Mouse (Mus musculus) lung, embryonic 14.5 days (tissue): ENCODE results near the gene Cdk2ap2. TPM values are rescaled to one million over a fixed set of nuclear protein-coding genes. Genes with fewer than 3 reads are reported as not detected.
"Not testable (repeated sequence)": the region's sequence is repeated elsewhere in the genome, so short reads cannot be mapped to it uniquely, and the experiment has no call there.

Source experiments
- ATAC-seq: fragments of 200-750 bp; cut with Nextera tagmentation; 2 replicates; pipeline ENCODE4 v1.8.0; 2017; ENCODE audit warnings: mild to moderate bottlenecking, moderate TSS enrichment, moderate library complexity; ENCODE audit not compliant: insufficient read depth
- DNase-seq: peaks from one replicate; pipeline ENCODE4 v3.0.0-alpha.2; 2015
- H3K27ac ChIP-seq: fragments of 300-500 bp; sonication (generic); 2 replicates; pipeline ENCODE4 v1.5.1; 2014; ENCODE audit warnings: low read depth, mild to moderate bottlenecking, moderate library complexity
- H3K27me3 ChIP-seq: fragments of 300-500 bp; sonication (generic); 2 replicates; pipeline ENCODE4 v1.6.1; 2014; ENCODE audit warnings: low read length, control low read depth; ENCODE audit not compliant: insufficient read depth
- H3K36me3 ChIP-seq: fragments of 300-500 bp; sonication (generic); 2 replicates; pipeline ENCODE4 v1.6.1; 2014; ENCODE audit warnings: control low read depth; ENCODE audit not compliant: insufficient read depth
- H3K4me1 ChIP-seq: fragments of 300-500 bp; sonication (generic); 2 replicates; pipeline ENCODE4 v1.6.1; 2014; ENCODE audit warnings: antibody characterized with exemption, control low read depth; ENCODE audit not compliant: insufficient read depth
- H3K4me2 ChIP-seq: fragments of 300-500 bp; sonication (generic); 2 replicates; pipeline ENCODE4 v1.6.1; 2014; ENCODE audit warnings: mild to moderate bottlenecking
- H3K4me3 ChIP-seq: fragments of 300-500 bp; sonication (generic); 2 replicates; pipeline ENCODE4 v1.5.1; 2014; ENCODE audit warnings: low read depth, low read length
- H3K9ac ChIP-seq: fragments of 300-500 bp; sonication (generic); 2 replicates; pipeline ENCODE4 v1.6.1; 2014
- H3K9me3 ChIP-seq: fragments of 300-500 bp; sonication (generic); 2 replicates; pipeline ENCODE4 v1.6.1; 2016; ENCODE audit warnings: low read depth, low read length, control low read depth
- CTCF ChIP-seq: IDR thresholded peaks from 2 replicates; pipeline ENCODE4 v1.5.1; 2016; ENCODE audit warnings: antibody characterized with exemption, low read depth
- WGBS: fragments of 180-500 bp; shearing (Covaris S2); extraction: QIAGEN DNeasy Blood & Tissue Kit; methylation state at CpG from one replicate; pipeline ENCODE4 v1.1.7; 2014; 5-methylcytosine and 5-hydroxymethylcytosine counted together
- polyA plus RNA-seq: library from polyadenylated mRNA; unstranded; fragments of >200 nt; fragmentation: Nextera tagmentation; extraction: Ambion mirVana; gene quantifications from 2 replicates; pipeline ENCODE4 v1.2.1, GENCODE M21; 2014

Cdk2ap2 gene
- polyA plus RNA-seq, 1 experiment from 2014 or later = 76.6 TPM

DNA sequence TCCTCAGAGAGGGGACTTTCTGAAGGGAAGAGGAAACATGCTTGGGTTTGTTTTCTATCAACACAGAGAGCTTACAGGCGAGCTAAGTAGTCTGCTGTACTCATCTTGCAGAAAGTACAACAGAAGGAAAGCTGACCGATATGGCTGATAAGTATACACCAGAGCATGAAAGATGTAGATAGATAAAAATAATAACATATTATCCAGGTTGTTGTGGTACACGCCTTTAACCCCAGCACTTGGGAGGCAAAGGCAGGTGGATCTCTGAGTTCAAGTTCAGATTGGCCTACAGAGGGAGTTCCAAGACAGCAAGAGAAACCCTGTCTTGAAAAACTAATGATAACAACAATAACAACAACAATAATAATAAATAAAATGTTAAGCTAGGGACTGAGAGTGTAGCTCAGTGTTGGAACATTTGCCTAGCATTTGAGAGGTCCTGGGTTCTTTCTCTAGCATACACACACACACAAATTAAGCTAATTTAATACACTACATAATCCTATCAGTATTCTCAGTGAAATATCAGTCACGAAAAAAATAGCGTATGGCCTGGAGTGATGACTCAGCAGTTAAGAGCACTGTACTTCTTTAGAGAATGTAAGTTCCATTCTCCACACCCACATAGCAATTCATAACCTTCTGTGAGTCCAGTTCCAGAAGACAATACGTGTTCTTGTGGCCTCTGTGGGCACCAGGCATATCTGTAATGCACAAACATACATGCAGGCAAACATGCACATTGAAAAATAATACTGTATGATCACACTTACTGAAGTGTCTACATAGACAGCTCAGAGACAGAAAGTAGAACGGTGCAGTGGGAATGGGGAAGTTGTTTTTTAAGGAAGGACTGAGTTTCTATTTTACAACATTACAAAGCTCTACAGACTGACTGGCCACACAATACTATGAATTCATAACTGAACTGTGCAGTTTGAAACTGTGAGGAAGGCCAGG lies 25.7 kb downstream of the Cdk2ap2 start:
- Histone ChIP-seq H3K4me3 (no peak overlapping the region), H3K36me3 (peaks cover 8% of the 10 kb centered on the region), H3K4me1 (peaks cover 13% of the 10 kb centered on the region), H3K27ac (no peak overlapping the region), H3K27me3 (no peaks in the 10 kb centered on the region), H3K4me2 (no peak overlapping the region), H3K9me3 (no peaks in the 10 kb centered on the region), H3K9ac (no peak overlapping the region)
- ATAC-seq (no peak), DNase-seq (no peak)
- TF ChIP-seq CTCF = no peak
- 73% methylated on average over 7 of the region's 7 CpGs for WGBS

DNA sequence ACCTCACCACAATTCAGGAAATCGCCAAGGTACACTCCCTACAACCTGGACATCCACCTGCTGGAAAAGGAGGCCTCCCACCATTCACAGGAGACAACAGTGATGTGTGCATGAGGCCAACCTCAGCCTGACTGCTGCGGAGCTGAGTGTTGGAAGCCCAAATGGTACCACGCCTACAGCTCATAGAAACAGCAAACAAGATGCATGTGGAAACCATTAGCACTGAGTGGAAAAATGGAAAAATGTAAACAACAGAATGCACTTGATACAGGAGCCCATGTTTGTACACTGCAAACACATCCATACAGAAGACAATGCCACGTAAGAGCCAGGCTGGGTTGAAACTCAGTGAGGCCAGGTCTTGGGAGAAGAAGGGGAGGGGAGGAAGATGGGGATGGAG lies 27.4 kb downstream of the Cdk2ap2 start:
- Histone ChIP-seq H3K27ac (no peak overlapping the region), H3K36me3 (peaks cover 15% of the 10 kb centered on the region), H3K9ac (no peak overlapping the region), H3K4me1 (peaks cover 13% of the 10 kb centered on the region), H3K4me2 (peak overlapping the region; percentile 55; the same call in 1 of the 2 replicates), H3K27me3 (no peaks in the 10 kb centered on the region), H3K4me3 (no peak overlapping the region), H3K9me3 (no peaks in the 10 kb centered on the region)
- 68% methylated on average over 4 of the region's 4 CpGs for WGBS
- no peak for ATAC-seq
- DNase-seq = no peak
- no peak for TF ChIP-seq CTCF

DNA sequence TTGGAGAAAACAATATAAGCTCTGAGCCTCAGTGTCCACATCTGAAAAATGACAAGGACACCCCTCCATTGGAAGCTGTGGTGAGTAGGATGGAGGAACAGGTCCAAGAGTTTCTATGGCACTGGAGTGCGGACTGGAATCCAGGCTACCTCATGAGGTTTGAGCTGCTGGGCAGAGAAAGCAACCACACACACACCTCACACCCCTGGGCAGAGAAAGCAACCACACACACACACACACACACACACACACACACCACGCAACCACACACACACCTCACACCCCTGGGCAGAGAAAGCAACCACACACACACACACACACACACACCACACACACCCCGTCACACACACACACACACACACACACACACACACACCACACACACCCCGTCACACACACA lies 28.3 kb downstream of the Cdk2ap2 start:
- ATAC-seq (peak; percentile 26), DNase-seq (peak; percentile 26)
- H3K4me1 ChIP-seq = peaks cover 12% of the 10 kb centered on the region
- not testable (repeated sequence) for H3K27me3 ChIP-seq, H3K9me3 ChIP-seq
- H3K4me2 ChIP-seq = peak overlapping the region; percentile 55
- WGBS = 20% methylated on average over 4 of the region's 4 CpGs
- H3K36me3 ChIP-seq = peaks cover 17% of the 10 kb centered on the region
- H3K9ac ChIP-seq = peak overlapping the region; percentile 89
- peak overlapping the region; percentile 89 for H3K4me3 ChIP-seq
- H3K27ac ChIP-seq = peak overlapping the region; percentile 30; the same call in 1 of the 2 replicates

- Histone ChIP-seq H3K27ac (peak within 1 kb of the TSS; percentile 30), H3K36me3 (peaks cover 21% of the 10 kb centered on the region), H3K4me2 (peak within 1 kb of the TSS; percentile 90), H3K27me3 (no peaks in the 10 kb centered on the region), H3K4me1 (peaks cover 10% of the 10 kb centered on the region), H3K9ac (peak within 1 kb of the TSS; percentile 89), H3K4me3 (peak within 1 kb of the TSS; percentile 89), H3K9me3 (no peaks in the 10 kb centered on the region)
- under 1% methylated on average over 64 of the region's 64 CpGs for WGBS
- peak; percentile 73 for TF ChIP-seq CTCF
- peak; percentile 95 for ATAC-seq
- peak; percentile 99 for DNase-seq
Observed at GRCm38 (mm10) chr19:4125741-4126696, 29.0 kb downstream of the Cdk2ap2 start, which contains the start of gene Aip. Gene Aip, minus strand, starts transcription at chr19:4125858.

- no peaks in the 10 kb centered on the region for H3K9me3 ChIP-seq
- no peaks in the 10 kb centered on the region for H3K27me3 ChIP-seq
- peak overlapping the region; percentile 90 for H3K4me2 ChIP-seq
- TF ChIP-seq CTCF = no peak
- WGBS = 58% methylated on average over 7 of the region's 7 CpGs
- H3K9ac ChIP-seq = peak overlapping the region; percentile 89
- ATAC-seq (no peak), DNase-seq (no peak)
- peak overlapping the region; percentile 89 for H3K4me3 ChIP-seq
- H3K4me1 ChIP-seq = peaks cover 10% of the 10 kb centered on the region
- no peak overlapping the region for H3K27ac ChIP-seq
- H3K36me3 ChIP-seq = peaks cover 30% of the 10 kb centered on the region
Observed at GRCm38 (mm10) chr19:4126759-4127495, 29.9 kb downstream of the Cdk2ap2 start.

DNA sequence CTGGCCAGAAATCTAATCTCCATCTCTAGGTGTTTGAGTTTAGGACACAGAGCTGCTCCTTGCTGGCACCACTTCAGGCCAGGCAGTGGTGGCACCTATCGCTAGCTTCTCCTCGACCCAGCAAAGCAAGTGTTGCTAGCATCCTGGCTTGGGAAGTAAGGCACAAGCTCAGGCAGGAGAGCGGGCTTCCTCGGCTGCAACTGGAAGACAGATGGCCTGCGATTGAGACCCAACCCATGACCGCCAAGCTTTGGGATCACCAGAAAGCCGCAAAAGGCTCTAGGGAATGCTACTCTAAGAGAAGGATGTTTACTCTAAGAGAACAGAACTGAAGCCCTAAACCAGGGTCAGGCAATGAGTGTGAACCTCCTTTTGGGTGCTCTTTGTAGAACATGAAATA lies 32.5 kb downstream of the Cdk2ap2 start:
- Histone ChIP-seq H3K9me3 (no peaks in the 10 kb centered on the region), H3K4me2 (no peak overlapping the region), H3K4me1 (peaks cover 10% of the 10 kb centered on the region), H3K4me3 (no peak overlapping the region), H3K36me3 (peaks cover 45% of the 10 kb centered on the region), H3K27me3 (no peaks in the 10 kb centered on the region), H3K27ac (no peak overlapping the region), H3K9ac (no peak overlapping the region)
- DNase-seq = no peak
- no peak for ATAC-seq
- 91% methylated on average over 7 of the region's 7 CpGs for WGBS
- TF ChIP-seq CTCF = no peak
